Mouse (Mus musculus): ENCODE measurements around the gene Casq1. TPM values are rescaled to one million over a fixed set of nuclear protein-coding genes. Genes with fewer than 3 reads are reported as not detected.

Casq1 gene
- polyA plus RNA-seq, 1 experiment from 2014 or later = 0.08 TPM

DNA sequence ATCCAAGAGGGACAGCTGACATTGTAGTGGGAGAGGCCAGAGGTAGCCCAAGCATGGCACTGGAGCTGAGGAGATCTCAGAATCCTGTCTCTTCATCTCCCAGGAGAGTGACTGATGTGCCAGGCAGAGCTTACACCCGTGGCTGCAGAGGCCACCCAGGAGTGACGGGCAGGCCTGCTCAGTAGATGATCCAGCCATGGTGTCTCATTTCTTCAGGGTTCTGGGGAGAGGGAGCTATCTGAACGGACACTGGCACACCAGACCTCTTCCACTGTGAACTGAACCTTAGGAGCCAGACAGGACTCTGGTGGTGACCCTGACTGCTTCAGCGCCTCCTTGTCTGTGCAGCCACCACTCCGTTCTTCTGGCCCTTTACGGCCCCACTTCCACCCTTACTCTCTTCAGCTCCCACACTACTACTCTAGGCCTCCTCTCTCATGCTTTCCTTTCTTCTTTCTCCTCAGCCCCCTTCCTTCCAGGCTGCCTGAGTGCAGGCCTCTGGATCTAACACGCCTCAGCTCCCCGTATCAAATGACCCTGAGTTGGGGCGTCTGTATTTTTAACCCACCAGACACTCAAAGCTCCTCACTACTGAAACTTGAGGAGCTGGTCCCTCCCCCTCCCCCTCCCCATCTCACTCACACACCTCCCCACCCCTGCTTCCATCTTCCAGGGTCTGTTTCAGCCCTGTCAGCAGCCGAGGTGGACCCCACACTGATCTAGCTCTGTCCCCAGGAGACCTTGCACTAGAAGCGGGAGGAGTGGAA lies 1.8 kb upstream of the Casq1 start:
- peaks cover 11% of the 10 kb centered on the region for H3K4me1 ChIP-seq
- no peaks in the 10 kb centered on the region for H3K9me3 ChIP-seq (replicated peaks)
- H3K4me2 ChIP-seq = no peak overlapping the region
- H3K36me3 ChIP-seq = no peaks in the 10 kb centered on the region
- no peaks in the 10 kb centered on the region for H3K27me3 ChIP-seq (replicated peaks)
- H3K9ac ChIP-seq = no peak overlapping the region
- no peak overlapping the region for H3K4me3 ChIP-seq
- WGBS (ENCODE audit: insufficient replicate concordance) = 63% methylated on average over 11 of the region's 11 CpGs
- ATAC-seq = no peak
- H3K27ac ChIP-seq = 0 out of 2 replicates have a peak overlapping the region, but pooled peaks have one; percentile 11

DNA sequence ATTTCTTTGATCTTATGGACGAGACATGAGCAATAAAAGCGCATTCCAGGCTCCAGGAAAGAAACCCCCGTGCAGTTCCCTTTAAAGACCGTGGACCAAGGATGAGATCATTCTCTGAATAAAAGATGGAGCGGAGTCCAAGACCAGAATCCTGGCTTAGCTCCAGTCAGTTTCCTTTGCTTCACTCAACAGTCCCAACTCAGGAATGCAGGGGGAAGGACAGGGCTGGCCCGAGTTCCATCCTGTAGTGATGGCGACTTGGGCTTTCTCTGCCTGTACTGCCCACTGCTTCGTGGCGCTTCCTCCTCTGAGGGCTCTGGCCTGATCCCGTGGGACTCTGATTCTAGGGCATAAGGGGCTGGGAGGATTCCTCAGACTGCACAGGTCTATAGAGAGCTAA lies 746 bp upstream of the Casq1 start:
- WGBS (ENCODE audit: insufficient replicate concordance) = 56% methylated on average over 10 of the region's 10 CpGs
- H3K9me3 ChIP-seq (replicated peaks) = no peaks in the 10 kb centered on the region
- H3K9ac ChIP-seq = no peak overlapping the region
- no peaks in the 10 kb centered on the region for H3K36me3 ChIP-seq
- no peak overlapping the region for H3K4me2 ChIP-seq
- H3K27me3 ChIP-seq (replicated peaks) = no peaks in the 10 kb centered on the region
- no peak overlapping the region for H3K4me3 ChIP-seq
- peaks cover 12% of the 10 kb centered on the region for H3K4me1 ChIP-seq
- no peak overlapping the region for H3K27ac ChIP-seq
- ATAC-seq = no peak

DNA sequence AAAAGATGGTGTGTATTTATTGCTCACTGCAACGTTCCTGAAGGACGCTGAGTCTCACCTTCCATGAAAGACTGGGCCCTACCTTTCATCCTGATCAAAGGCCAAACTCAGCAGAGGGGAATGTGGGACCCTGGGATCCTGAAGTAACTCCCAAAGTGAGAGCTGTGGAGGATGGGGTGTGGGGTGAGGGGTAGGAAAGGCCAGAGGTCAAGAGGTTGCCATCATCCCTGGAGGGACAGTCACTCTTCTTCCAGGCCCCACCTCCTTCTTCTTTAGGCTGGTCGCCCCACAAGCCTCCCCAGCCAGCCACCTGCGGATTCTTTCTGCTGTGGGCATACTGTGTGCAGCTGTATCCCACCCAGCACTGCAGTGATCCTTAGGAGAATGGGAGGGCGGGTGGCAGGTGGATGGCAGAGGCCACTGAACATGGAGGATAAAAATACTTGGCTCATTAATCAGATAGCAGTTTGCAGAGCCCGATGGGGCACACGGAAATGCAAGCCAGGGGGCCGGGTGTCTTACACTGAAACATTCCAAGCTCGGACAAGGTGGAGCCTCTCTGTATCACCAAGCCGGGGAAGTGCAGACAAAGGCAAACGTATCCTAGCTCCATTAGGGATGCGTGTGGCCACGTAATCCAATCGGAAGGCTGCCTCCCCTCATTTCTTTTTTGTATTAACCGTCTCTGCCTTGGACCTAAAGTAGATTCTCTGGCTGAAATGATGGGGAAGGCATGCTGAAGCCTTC lies 1.3 kb downstream of the Casq1 start:
- Histone ChIP-seq H3K9ac (no peak overlapping the region), H3K4me1 (peaks cover 12% of the 10 kb centered on the region), H3K27ac (no peak overlapping the region), H3K4me3 (no peak overlapping the region), H3K9me3 (replicated peaks) (no peaks in the 10 kb centered on the region), H3K27me3 (replicated peaks) (no peaks in the 10 kb centered on the region), H3K36me3 (no peaks in the 10 kb centered on the region), H3K4me2 (no peak overlapping the region)
- 72% methylated on average over 15 of the region's 15 CpGs for WGBS (ENCODE audit: insufficient replicate concordance)
- no peak for ATAC-seq

DNA sequence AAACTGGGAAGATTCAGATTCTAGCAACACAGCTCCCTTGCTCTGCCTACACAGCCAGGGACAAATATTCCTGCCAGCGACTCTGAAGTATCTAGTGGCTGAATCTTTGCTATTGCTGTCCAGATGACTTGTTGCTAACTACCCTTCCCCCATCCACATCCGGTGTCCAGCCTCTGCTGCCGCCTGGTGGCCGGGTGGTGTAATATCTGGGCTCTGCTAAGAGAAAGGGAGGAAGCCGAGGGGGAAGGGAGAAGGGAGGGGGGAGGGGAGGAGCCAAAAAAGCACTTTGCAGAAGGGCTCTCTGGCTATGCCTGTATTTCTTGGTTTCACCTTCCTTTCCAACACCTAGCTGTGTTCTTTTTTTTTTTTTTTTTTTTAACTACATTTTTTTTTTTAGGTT lies 2.5 kb downstream of the Casq1 start:
- peak overlapping the region; percentile 60; the same call in 1 of the 2 replicates for H3K27ac ChIP-seq
- peak overlapping the region; percentile 39 for H3K4me3 ChIP-seq
- no peaks in the 10 kb centered on the region for H3K36me3 ChIP-seq
- peak overlapping the region; percentile 60 for H3K4me2 ChIP-seq
- WGBS (ENCODE audit: insufficient replicate concordance) = 0% methylated on average over 5 of the region's 5 CpGs
- H3K9me3 ChIP-seq (replicated peaks) = no peaks in the 10 kb centered on the region
- H3K4me1 ChIP-seq = peaks cover 12% of the 10 kb centered on the region
- H3K9ac ChIP-seq = 0 out of 2 replicates have a peak overlapping the region, but pooled peaks have one; percentile 31
- ATAC-seq = peak; percentile 74
- H3K27me3 ChIP-seq (replicated peaks) = no peaks in the 10 kb centered on the region

DNA sequence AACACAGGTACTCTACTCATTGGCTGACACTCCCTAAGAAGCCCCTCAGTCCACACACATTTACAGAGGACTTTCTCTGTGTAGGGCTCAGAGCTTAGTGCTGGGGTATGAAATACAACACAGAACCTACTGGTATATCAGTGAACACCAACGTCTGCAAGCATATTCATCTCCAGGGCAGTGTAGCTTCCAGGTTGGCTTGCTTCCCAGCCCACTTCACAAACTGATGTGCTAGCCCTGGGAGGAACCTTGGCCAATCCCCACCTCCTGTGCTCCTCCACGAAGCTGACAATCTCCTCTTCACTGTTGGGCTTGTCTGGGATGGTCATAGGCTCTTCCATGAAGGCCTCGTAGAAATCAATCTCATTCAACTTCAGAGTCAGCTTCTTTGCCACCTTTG lies 4.9 kb downstream of the Casq1 start:
- no peaks in the 10 kb centered on the region for H3K27me3 ChIP-seq (replicated peaks)
- no peak overlapping the region for H3K4me2 ChIP-seq
- H3K36me3 ChIP-seq = no peaks in the 10 kb centered on the region
- no peak overlapping the region for H3K9ac ChIP-seq
- 42% methylated on average over 3 of the region's 3 CpGs for WGBS (ENCODE audit: insufficient replicate concordance)
- H3K4me1 ChIP-seq = peaks cover 12% of the 10 kb centered on the region
- H3K27ac ChIP-seq = no peak overlapping the region
- no peak for ATAC-seq
- H3K9me3 ChIP-seq (replicated peaks) = no peaks in the 10 kb centered on the region
- H3K4me3 ChIP-seq = no peak overlapping the region

DNA sequence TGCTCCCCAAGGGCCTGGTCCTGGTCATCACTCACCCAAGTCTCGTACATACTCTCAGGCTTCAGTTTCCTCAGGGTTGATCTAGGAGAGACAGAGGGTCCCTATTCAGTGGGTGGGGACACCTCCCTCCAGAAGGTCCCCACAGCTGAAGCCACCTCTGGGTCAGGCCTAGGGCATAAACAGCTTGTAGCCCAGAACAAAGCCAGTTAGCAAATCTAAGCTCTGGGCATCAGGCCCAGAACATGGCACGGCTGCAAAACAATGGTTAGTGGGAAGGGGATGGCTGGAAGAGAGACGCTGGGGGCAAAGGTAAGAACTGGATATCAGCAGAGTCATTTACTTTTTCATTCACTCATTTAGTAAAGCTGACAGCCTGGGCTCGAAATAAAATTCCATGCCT lies 5.9 kb downstream of the Casq1 start:
- Histone ChIP-seq H3K9ac (no peak overlapping the region), H3K36me3 (no peaks in the 10 kb centered on the region), H3K27me3 (replicated peaks) (no peaks in the 10 kb centered on the region), H3K27ac (no peak overlapping the region), H3K4me2 (no peak overlapping the region), H3K4me3 (no peak overlapping the region), H3K4me1 (peaks cover 12% of the 10 kb centered on the region), H3K9me3 (replicated peaks) (no peaks in the 10 kb centered on the region)
- WGBS (ENCODE audit: insufficient replicate concordance) = 70% methylated on average over 4 of the region's 4 CpGs
- ATAC-seq = no peak

DNA sequence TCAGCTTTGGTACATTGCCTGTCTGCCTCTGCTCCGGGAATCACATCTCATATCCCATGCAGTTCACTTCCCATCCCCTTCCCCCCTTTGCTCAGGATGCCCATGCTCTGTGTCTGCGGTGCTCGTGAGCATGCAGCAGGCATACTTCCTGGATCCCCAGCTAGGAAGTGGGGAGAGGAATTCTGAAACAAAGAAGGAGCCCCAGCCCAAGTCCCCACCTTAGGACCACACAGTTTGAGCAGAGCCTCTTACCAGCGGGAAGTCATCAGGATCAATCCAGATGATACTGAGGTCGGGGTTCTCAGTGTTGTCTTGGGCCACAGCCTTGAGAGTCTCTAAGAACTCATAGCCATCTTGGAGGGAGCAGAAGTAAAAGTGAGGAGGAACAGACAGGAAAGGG lies 6.9 kb downstream of the Casq1 start:
- WGBS (ENCODE audit: insufficient replicate concordance) = 45% methylated on average over 5 of the region's 5 CpGs
- Histone ChIP-seq H3K4me3 (no peak overlapping the region), H3K27me3 (replicated peaks) (no peaks in the 10 kb centered on the region), H3K4me2 (no peak overlapping the region), H3K36me3 (no peaks in the 10 kb centered on the region), H3K27ac (no peak overlapping the region), H3K9ac (no peak overlapping the region), H3K4me1 (peaks cover 12% of the 10 kb centered on the region), H3K9me3 (replicated peaks) (no peaks in the 10 kb centered on the region)
- ATAC-seq = no peak

DNA sequence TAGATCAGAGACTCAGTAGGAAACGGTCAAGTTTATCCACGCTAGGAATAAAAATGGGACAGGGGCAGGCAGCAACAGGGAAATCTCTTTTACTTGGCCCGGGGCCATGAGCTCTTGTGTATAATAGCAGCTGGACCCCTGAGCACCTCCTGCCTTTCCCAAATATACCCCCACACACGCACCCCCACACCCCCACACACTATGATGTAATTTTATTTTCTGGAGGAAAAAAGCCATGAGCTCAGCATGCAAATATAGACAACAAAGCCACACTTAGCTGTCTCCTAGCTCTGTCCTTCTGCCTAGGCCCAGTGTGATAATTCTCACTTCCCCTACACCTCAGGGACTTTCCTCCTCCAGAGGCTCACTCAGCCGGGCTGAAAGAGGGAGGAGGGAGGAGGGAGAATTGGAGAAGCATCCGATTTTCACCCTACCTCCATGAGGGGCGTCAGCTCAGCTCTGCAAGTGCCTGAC lies 12.5 kb downstream of the Casq1 start:
- Histone ChIP-seq H3K9me3 (replicated peaks) (no peaks in the 10 kb centered on the region), H3K4me2 (peak overlapping the region; percentile 67), H3K4me1 (peaks cover 50% of the 10 kb centered on the region), H3K27ac (no peak overlapping the region; the same call in 1 of the 2 replicates), H3K36me3 (no peaks in the 10 kb centered on the region), H3K4me3 (0 out of 2 replicates have a peak overlapping the region, but pooled peaks have one; percentile 61), H3K27me3 (replicated peaks) (peaks cover 21% of the 10 kb centered on the region), H3K9ac (no peak overlapping the region)
- WGBS (ENCODE audit: insufficient replicate concordance) = 39% methylated on average over 7 of the region's 7 CpGs
- no peak for ATAC-seq

DNA sequence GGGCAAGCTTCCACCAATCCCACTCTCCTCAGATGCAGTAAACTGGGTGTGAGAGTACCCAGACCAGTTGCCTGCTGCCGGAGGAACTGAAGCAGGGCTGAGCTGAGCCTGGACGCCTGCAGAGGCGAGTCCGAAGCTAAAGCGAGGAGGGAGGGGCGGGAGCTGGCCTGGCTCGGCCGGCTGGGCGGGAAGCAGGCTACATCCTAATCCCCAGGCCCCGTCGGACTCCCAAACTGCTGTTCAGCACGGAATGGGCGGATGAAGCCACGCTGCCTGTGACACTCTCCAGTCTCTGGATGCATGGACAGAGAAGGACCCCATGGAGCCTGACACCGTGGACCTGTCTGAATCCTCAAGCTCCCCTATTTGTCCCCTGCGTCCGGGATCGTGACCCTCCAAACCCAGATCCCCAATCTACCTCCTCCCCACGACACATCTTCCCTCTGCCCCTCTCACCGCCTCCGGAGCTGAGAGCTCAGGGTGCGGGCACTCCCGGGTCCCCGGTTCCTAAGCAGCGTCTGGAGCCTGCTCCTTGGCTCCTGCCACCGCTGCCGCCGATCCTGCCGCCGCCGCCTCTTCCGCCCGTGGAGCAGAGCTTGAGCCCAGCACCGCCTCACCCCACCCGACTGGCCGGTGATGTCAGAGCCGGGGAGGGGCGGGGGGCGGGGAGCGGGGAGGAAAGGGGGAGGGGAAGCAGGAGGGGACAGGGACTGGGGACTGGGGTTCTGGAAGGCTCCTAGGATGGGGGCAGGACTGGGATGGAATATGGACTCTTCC lies 13.3 kb downstream of the Casq1 start, which contains the start of gene Pea15a:
Pea15a (minus strand) TSS at position 664 of the 777 bp plus-strand sequence.
- Histone ChIP-seq H3K4me2 (peak within 1 kb of the TSS; percentile 67), H3K9me3 (replicated peaks) (no peaks in the 10 kb centered on the region), H3K27ac (peak within 1 kb of the TSS; percentile 61), H3K36me3 (peaks cover 3% of the 10 kb centered on the region), H3K4me3 (peak within 1 kb of the TSS; percentile 61), H3K27me3 (replicated peaks) (peaks cover 21% of the 10 kb centered on the region), H3K9ac (peak within 1 kb of the TSS; percentile 70), H3K4me1 (peaks cover 53% of the 10 kb centered on the region)
- ATAC-seq = peak; percentile 59
- WGBS (ENCODE audit: insufficient replicate concordance) = under 1% methylated on average over 38 of the region's 40 CpGs

DNA sequence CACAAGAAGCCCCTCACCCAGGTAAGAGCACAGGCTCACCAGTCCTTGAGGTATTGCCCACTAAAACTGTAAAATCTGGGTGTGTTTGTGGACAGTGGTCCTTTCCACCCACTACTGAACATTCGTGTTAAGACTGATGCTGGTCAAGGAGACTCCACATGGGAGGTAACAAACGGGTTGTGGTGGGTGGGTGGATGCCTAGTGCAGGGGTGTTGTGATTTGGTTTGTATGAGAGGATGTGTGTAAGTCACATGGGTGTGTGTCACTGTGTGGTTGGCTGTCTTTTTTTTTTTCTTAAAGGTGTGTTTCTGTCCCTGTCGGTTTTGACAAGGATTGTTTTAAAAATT lies 14.0 kb downstream of the Casq1 start:
- Histone ChIP-seq H3K27ac (no peak overlapping the region), H3K9ac (peak overlapping the region; percentile 70), H3K36me3 (peaks cover 9% of the 10 kb centered on the region), H3K4me1 (peaks cover 53% of the 10 kb centered on the region), H3K4me2 (peak overlapping the region; percentile 67), H3K4me3 (peak overlapping the region; percentile 61), H3K9me3 (replicated peaks) (no peaks in the 10 kb centered on the region), H3K27me3 (replicated peaks) (peaks cover 21% of the 10 kb centered on the region)
- 19% methylated on average over 3 of the region's 3 CpGs for WGBS (ENCODE audit: insufficient replicate concordance)
- no peak for ATAC-seq

DNA sequence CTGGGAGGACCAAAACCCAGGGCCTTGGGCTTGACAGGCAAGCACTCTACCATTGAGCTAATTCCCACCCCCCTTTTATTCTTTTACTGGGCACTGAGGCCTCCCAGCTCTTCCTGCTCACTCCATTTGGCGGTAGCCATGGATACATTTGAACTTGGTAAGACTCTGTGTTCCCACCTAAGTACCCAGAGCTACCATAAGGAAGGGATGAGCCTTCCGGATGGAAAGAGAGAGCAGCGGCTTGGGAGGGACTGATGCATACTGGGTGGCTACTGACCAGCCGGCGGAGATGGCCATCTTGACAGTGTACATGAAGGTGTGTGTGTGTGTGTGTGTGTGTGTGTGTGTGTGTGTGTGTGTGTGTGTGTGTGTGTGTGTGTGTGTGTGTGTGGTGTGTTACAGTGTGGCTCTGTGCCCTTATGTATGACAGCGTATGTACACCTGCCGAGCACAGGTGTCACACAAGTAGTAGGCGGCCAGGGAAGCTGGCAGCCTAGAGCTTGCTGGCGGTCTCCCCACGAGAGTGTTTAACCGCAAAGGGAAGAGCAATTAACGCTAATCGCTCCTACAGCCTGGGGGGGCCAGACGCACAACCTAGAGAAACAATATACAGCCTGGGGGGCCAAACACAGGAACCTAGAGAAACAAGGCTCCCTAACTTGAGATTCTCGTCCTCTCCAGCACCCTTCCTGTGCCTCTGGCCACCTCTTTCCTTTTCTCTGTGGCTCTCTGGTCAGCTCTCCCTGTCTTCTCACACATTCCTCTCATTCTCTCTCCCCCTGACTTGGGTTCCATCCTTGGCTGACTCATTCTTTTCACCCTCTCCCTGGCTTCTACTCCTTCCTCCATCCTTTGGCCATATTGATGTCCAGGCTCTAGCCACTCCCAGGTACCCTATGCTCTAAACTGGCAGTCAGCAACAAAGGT lies 14.6 kb downstream of the Casq1 start:
- peak overlapping the region; percentile 70; the same call in 1 of the 2 replicates for H3K9ac ChIP-seq

More for the DNA sequence above, 14.6 kb downstream of the Casq1 start:
- H3K4me2 ChIP-seq = peak overlapping the region; percentile 67
- peaks cover 53% of the 10 kb centered on the region for H3K4me1 ChIP-seq
- 62% methylated on average over 15 of the region's 15 CpGs for WGBS (ENCODE audit: insufficient replicate concordance)
- ATAC-seq = no peak
- H3K9me3 ChIP-seq (replicated peaks) = no peaks in the 10 kb centered on the region
- peaks cover 21% of the 10 kb centered on the region for H3K27me3 ChIP-seq (replicated peaks)
- peaks cover 15% of the 10 kb centered on the region for H3K36me3 ChIP-seq
- peak overlapping the region; percentile 18; the same call in 1 of the 2 replicates for H3K27ac ChIP-seq
- peak overlapping the region; percentile 61; the same call in 1 of the 2 replicates for H3K4me3 ChIP-seq

Measured in liver, embryonic 12.5 days (tissue).